Mouse (Mus musculus) stomach, postnatal 0 days (tissue): ENCODE results near the gene Krt19.
A peak's percentile ranks its signal among the peaks of the same experiment; 100 is the strongest.

Experiments used
- CTCF ChIP-seq: IDR thresholded peaks from 2 replicates; pipeline ENCODE4 v1.5.1; 2016; ENCODE audit warnings: antibody characterized with exemption, low read depth, mild to moderate bottlenecking, moderate library complexity
- EP300 ChIP-seq: optimal IDR thresholded peaks from 2 replicates; pipeline ENCODE3; 2016; ENCODE audit warnings: antibody characterized with exemption

GRCm38 (mm10) chr11:100140966-100141365 is 7.5 kb downstream of the Krt19 start:
- TF ChIP-seq CTCF: 0 out of 2 replicates have a peak, but pooled peaks have one; percentile 2
- TF ChIP-seq EP300: no peak
